Mouse (Mus musculus) frontal cortex, postnatal 10 days (tissue): ENCODE results near the gene Tacc2.

Experiments used
- DNase-seq, 2 experiments: peaks; one replicate each; pipeline ENCODE4 v3.0.0; 2022; ENCODE audit warnings: low spot score in 2 of 2, mixed read lengths in 1 of 2

Tacc2 gene

GRCm38 (mm10) chr7:130726185-130726584 lies 148.9 kb downstream of the Tacc2 start:
- no peak for DNase-seq

- DNase-seq = no peak
These were observed 149.6 kb downstream of the Tacc2 start for GRCm38 (mm10) chr7:130726724-130727422.

GRCm38 (mm10) chr7:130727560-130727959 lies 150.3 kb downstream of the Tacc2 start:
- no peak for DNase-seq

GRCm38 (mm10) chr7:130731792-130732191 lies 154.6 kb downstream of the Tacc2 start:
- DNase-seq = no peak

- no peak for DNase-seq
These were observed 155.7 kb downstream of the Tacc2 start for GRCm38 (mm10) chr7:130732908-130733307.

- no peak for DNase-seq
These were observed 156.2 kb downstream of the Tacc2 start for GRCm38 (mm10) chr7:130733423-130733822.

- no peak for DNase-seq
These were observed 157.1 kb downstream of the Tacc2 start for GRCm38 (mm10) chr7:130734195-130734787.

- DNase-seq = no peak
These were observed 163.9 kb downstream of the Tacc2 start for GRCm38 (mm10) chr7:130741099-130741498.

GRCm38 (mm10) chr7:130743239-130744025 lies 166.2 kb downstream of the Tacc2 start:
- DNase-seq = no peak

GRCm38 (mm10) chr7:130749165-130749564 lies 171.9 kb downstream of the Tacc2 start:
- no peak for DNase-seq

- no peak for DNase-seq
These were observed 173.7 kb downstream of the Tacc2 start for GRCm38 (mm10) chr7:130750752-130751490.

GRCm38 (mm10) chr7:130751678-130752077 lies 174.4 kb downstream of the Tacc2 start:
- DNase-seq = no peak

- DNase-seq = no peak
These were observed 177.6 kb downstream of the Tacc2 start for GRCm38 (mm10) chr7:130754790-130755189.

- no peak for DNase-seq
These were observed 179.2 kb downstream of the Tacc2 start for GRCm38 (mm10) chr7:130756343-130756835.

GRCm38 (mm10) chr7:130757326-130757865 lies 180.2 kb downstream of the Tacc2 start:
- no peak for DNase-seq

- peak; percentile 45 to 73 for DNase-seq
These were observed 185.0 kb downstream of the Tacc2 start for GRCm38 (mm10) chr7:130762071-130762897.

- no peak for DNase-seq
These were observed 186.9 kb downstream of the Tacc2 start for GRCm38 (mm10) chr7:130764160-130764559.

GRCm38 (mm10) chr7:130766411-130767170 lies 189.4 kb downstream of the Tacc2 start:
- DNase-seq = no peak

GRCm38 (mm10) chr7:130768151-130768550 lies 190.9 kb downstream of the Tacc2 start:
- no peak for DNase-seq

GRCm38 (mm10) chr7:130770707-130771106 lies 193.5 kb downstream of the Tacc2 start:
- DNase-seq = peak in 1 of 2 experiments; percentile 72
